Mouse (Mus musculus) bone marrow, adult 2 months (tissue): ENCODE results near the gene Foxi1.

Experiments
- CTCF ChIP-seq: fragments of 200-500 bp; IDR thresholded peaks from 2 replicates; pipeline ENCODE4 v1.5.1; 2011; ENCODE audit warnings: low read length, control low read depth; ENCODE audit not compliant: control insufficient read depth, insufficient read depth
- POLR2A ChIP-seq: fragments of 200-500 bp; IDR thresholded peaks from 2 replicates; pipeline ENCODE4 v1.6.1; 2011; ENCODE audit warnings: low read depth, mild to moderate bottlenecking, control low read depth, low read length, borderline replicate concordance; ENCODE audit not compliant: control insufficient read depth

DNA sequence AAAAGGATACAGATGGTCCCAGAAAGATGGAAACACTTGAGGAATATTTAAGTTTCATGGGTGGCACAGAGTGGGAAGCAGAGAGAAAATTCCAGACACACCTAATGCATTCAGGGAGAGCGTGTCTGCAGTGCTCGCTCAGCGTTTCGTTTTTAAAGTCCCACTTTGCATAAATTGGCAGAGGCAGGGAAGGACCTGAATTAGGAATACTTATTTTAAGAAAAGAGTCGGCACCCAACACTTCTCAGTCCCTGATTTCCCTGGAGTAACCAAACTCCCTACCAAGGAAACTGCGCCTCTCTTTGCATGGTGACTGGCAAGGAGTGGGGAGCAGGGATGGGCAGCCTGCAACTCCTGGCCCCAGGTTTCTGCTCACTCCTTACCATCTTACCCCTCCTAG lies 29.0 kb upstream of the Foxi1 start:
- no peak for TF ChIP-seq POLR2A
- no peak for TF ChIP-seq CTCF
